Mouse (Mus musculus) forebrain, embryonic 10.5 days (tissue): ENCODE measurements at regions not wholly inside any gene's neighbourhood (a gene's known extent, or its start where the extent isn't known, plus 50 kb on each side); places are given as distances from the start of the nearest gene placed in this dataset.

ENCODE experiments used
- DNase-seq: peaks from one replicate; pipeline ENCODE4 v3.0.0-alpha.2; 2017; ENCODE audit warnings: low spot score; ENCODE audit errors: extremely low spot score
- H3K27ac ChIP-seq: fragments of 300-500 bp; sonication (generic); 2 replicates; pipeline ENCODE4 v1.5.1; 2016; ENCODE audit warnings: mild to moderate bottlenecking
- H3K27me3 ChIP-seq: fragments of 300-500 bp; sonication (generic); 2 replicates; pipeline ENCODE4 v1.6.1; 2016; ENCODE audit warnings: mild to moderate bottlenecking; ENCODE audit not compliant: poor library complexity, severe bottlenecking
- H3K36me3 ChIP-seq: fragments of 300-500 bp; sonication (generic); replicated peaks from 2 replicates; pipeline ENCODE4 v1.6.1; 2016; ENCODE audit warnings: mild to moderate bottlenecking, moderate library complexity
- H3K4me1 ChIP-seq: fragments of 300-500 bp; sonication (generic); 2 replicates; pipeline ENCODE4 v1.6.1; 2016
- H3K4me3 ChIP-seq: fragments of 300-500 bp; sonication (generic); 2 replicates; pipeline ENCODE4 v1.5.1; 2016; ENCODE audit warnings: mild to moderate bottlenecking, moderate library complexity
- H3K9me3 ChIP-seq: fragments of 300-500 bp; sonication (generic); 2 replicates; pipeline ENCODE4 v1.6.1; 2016; ENCODE audit warnings: mild to moderate bottlenecking, moderate library complexity
- WGBS: fragments of 180-500 bp; shearing (Covaris S2); methylation state at CpG from one replicate; pipeline ENCODE4 v1.1.7; 2016; 5-methylcytosine and 5-hydroxymethylcytosine counted together

DNA sequence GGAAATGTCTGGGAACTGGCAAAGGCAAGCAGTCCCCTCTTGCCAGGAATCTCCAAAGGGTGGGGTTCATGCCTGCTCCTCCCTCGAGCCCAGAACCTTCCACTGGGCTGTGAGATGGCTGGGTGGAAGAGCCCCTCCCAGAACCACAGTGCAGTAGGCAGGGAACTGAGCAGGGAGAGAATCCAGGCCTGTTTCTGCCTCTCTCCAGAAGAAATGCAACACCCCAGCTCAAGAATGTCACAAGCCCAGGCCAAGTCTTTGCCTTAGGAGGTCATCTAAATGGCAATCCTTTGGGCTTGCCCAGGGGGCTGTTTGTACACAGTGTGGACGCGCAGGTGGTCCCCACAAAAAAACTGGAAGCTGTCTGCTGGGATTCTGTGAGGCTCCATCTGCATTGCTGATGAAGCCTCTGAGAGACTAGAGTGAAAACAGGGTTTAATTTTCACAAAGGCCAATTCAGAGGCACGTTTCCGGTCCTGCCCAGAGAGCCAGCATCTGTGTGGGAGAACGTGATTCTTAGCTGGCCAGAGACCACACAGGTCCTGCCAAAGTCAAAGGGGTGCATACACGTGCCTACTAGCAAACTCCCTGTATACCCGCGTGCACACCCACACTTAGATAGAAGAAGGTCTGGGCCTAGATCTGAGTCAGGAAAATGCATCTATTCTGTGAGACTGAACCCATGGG is 129.0 kb downstream of the Hmg20a start:
- H3K36me3 ChIP-seq = no peaks in the 10 kb centered on the region
- no peak for DNase-seq
- no peaks in the 10 kb centered on the region for H3K9me3 ChIP-seq
- peaks cover 62% of the 10 kb centered on the region for H3K27me3 ChIP-seq
- peaks cover 27% of the 10 kb centered on the region for H3K4me1 ChIP-seq
- WGBS = 64% methylated on average over 9 of the region's 9 CpGs
- H3K27ac ChIP-seq = no peak overlapping the region
- no peak overlapping the region for H3K4me3 ChIP-seq

DNA sequence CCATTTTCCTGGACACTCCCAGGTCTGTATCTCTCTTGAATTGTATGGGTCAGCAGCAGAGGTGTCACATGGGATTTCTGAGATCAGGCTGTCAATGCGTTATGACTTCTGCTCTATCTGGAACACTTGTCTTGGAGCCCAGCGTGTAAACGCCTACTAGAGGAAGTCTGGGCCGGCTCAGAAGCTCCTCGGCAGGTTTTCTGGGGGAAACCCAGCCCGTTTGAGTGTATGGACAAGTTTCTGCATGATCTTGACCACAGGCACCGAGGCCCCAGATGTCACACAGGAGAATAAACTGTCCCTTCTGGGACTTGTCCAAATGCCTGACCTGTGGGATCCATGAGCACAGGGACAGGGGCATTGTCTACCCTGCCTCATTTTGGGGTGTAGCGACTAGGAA is 131.4 kb downstream of the Hmg20a start:
- no peak for DNase-seq
- Histone ChIP-seq H3K27me3 (peaks cover 64% of the 10 kb centered on the region), H3K4me3 (no peak overlapping the region), H3K27ac (no peak overlapping the region), H3K9me3 (no peaks in the 10 kb centered on the region), H3K36me3 (no peaks in the 10 kb centered on the region), H3K4me1 (peaks cover 48% of the 10 kb centered on the region)
- WGBS = 81% methylated on average over 8 of the region's 8 CpGs

DNA sequence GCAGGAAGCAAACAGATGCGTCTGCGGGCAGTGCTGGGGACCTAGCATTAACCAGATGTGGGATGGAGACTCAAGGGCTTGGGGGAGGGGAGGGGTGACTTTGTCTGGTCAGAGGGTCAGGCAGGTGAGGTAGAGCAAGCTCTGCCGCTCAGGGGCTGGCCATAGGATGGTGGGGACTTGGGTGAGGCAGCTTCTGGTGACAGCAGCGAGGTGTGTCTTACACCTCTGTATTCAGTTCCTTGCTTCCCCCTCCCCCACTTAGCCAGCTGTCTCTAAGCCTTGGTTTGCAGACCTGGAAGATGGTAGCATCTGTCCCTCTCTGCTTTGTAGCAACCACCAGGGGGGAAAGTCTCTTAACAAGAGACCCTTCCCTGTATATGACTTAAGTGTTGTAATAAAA is 131.8 kb downstream of the Hmg20a start:
- H3K27ac ChIP-seq = no peak overlapping the region
- H3K27me3 ChIP-seq = peaks cover 63% of the 10 kb centered on the region
- H3K4me3 ChIP-seq = no peak overlapping the region
- peaks cover 47% of the 10 kb centered on the region for H3K4me1 ChIP-seq
- DNase-seq = no peak
- H3K36me3 ChIP-seq = no peaks in the 10 kb centered on the region
- WGBS = 64% methylated on average over 4 of the region's 4 CpGs
- no peaks in the 10 kb centered on the region for H3K9me3 ChIP-seq

DNA sequence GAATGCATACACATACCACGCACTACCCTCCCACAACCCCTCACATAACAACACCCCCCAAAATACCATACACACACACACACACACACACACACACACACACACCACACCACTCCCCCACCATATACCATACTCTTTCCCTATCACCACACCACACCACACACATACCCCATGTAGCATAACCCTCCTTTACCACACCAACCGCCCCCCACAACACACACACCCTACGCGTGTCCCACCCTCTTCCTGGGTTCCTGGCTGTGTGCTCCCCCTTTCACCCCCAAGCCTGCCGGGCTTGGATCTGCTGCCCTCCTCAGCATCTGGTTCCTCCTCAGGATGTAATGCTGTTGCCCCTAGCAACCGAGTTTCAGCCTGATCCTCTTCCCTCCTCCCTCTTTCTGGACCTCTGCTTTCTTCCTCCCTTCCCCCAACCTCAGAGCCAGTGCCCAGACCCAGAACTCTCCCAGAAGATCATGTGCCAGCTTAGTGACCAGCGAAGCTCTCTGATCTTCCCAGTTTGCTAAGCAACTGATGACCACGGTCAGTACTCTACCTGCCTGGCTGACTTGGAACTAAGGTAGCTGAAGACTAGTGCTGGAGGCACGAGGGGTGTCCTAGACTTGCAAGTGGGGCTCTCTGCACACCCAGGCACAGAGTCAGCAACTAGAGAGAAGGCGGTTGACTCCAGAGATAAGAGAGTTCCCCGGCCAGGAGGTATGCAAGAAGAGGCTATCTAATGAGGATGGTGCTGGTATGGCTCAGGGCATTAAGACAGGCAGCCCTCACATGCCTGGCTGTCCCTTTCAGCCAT is 133.2 kb downstream of the Hmg20a start:
- Histone ChIP-seq H3K27ac (0 out of 2 replicates have a peak overlapping the region, but pooled peaks have one; percentile 3), H3K36me3 (no peaks in the 10 kb centered on the region), H3K9me3 (no peaks in the 10 kb centered on the region), H3K27me3 (peaks cover 65% of the 10 kb centered on the region), H3K4me3 (no peak overlapping the region), H3K4me1 (peaks cover 46% of the 10 kb centered on the region)
- 65% methylated on average over 11 of the region's 11 CpGs for WGBS
- no peak for DNase-seq

DNA sequence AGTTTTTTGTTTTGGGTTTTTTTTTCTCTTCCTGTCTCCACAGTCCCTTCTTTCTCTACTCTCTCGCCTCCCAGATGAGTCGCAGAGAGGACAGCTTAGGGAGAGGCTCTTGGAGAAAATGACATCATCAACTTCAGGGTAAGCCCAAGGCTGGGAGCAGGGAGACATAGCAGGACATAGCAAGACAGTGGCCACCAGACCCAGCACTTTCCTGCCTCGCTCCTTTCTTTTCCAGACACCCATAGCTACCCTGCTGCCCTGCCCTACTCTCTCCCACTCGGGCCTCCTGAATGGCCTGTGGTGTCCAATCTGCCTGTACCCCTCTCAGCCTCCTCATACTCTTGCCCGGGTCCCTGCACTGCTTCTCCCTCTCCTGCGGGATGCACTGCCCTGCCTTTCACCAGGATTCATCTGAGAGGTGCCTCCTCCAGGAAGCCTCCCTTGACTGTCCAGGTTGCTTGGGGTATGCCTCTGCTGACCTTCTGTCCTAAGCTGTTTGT is 133.8 kb downstream of the Hmg20a start:
- Histone ChIP-seq H3K36me3 (no peaks in the 10 kb centered on the region), H3K27ac (0 out of 2 replicates have a peak overlapping the region, but pooled peaks have one; percentile 3), H3K27me3 (peaks cover 71% of the 10 kb centered on the region), H3K9me3 (no peaks in the 10 kb centered on the region), H3K4me3 (no peak overlapping the region), H3K4me1 (peaks cover 51% of the 10 kb centered on the region)
- WGBS = 70% methylated on average over 6 of the region's 6 CpGs
- DNase-seq = no peak

DNA sequence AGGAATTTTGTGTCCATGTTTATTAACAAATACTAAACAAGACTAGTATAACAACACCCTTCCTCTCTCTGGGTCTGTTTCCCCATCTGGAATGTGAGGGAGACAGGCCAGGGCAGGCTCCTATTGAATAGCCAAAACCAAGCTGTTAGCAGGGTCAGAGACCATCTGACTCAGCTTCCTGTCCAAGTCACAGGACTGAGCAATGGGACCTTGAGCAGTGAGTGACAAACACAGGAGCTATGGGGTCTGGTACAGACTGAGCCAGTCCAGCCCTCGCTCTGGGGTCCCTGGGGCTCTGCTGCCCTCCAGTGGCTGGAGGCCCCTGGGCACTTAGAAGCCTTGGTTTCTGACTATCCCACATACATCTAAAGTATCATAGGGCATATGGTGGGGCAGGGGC is 134.4 kb downstream of the Hmg20a start:
- Histone ChIP-seq H3K9me3 (no peaks in the 10 kb centered on the region), H3K4me3 (no peak overlapping the region), H3K27me3 (peaks cover 74% of the 10 kb centered on the region), H3K4me1 (peaks cover 51% of the 10 kb centered on the region), H3K27ac (no peak overlapping the region), H3K36me3 (no peaks in the 10 kb centered on the region)
- DNase-seq = peak; percentile 68
- 21% methylated on average over 1 of the region's 1 CpGs for WGBS

DNA sequence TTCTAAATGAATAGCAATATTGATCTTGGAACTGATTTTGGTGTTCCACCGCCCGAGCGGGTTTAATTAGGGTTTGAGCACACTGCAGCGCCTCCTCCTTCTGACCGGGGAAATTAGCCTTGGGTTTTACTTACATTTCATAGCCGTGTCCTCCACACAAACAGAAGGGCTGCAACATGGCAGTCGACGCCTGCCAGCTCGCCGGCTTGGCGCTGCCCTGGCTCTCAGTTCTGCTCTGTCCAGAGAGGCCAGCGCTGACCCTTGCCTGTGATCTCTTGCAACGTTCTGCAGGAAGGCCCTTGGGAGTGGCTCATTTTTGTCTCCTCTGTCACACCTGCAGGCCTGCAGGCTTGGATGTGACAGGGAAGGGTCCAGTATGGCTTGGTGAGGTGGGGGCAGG is 135.2 kb downstream of the Hmg20a start:
- Histone ChIP-seq H3K27me3 (peaks cover 75% of the 10 kb centered on the region), H3K9me3 (no peaks in the 10 kb centered on the region), H3K27ac (no peak overlapping the region), H3K4me3 (no peak overlapping the region), H3K36me3 (no peaks in the 10 kb centered on the region), H3K4me1 (peaks cover 53% of the 10 kb centered on the region)
- 74% methylated on average over 13 of the region's 13 CpGs for WGBS
- no peak for DNase-seq

DNA sequence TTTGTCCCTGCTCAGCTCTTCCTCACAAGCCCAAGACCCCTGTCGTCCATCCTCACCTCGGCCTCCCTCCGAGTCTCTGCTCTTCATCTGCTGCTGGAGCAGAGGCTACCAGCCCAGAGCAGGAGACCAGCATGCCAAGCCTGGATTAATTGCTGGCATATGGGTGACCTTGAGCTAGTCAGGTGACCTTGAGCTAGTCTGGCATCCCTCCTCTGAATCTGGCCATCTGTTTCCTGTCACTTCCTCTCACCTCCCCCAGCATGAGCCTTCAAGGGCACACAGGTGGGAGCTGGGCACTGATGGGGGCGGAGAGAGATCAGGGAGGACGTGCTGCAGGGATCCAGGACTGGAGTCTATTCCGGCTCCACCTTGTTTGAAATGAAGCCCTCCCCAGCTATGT is 135.7 kb downstream of the Hmg20a start:
- Histone ChIP-seq H3K36me3 (no peaks in the 10 kb centered on the region), H3K27ac (no peak overlapping the region), H3K9me3 (no peaks in the 10 kb centered on the region), H3K4me3 (no peak overlapping the region), H3K27me3 (peaks cover 80% of the 10 kb centered on the region), H3K4me1 (peaks cover 58% of the 10 kb centered on the region)
- WGBS = 71% methylated on average over 6 of the region's 6 CpGs
- no peak for DNase-seq

DNA sequence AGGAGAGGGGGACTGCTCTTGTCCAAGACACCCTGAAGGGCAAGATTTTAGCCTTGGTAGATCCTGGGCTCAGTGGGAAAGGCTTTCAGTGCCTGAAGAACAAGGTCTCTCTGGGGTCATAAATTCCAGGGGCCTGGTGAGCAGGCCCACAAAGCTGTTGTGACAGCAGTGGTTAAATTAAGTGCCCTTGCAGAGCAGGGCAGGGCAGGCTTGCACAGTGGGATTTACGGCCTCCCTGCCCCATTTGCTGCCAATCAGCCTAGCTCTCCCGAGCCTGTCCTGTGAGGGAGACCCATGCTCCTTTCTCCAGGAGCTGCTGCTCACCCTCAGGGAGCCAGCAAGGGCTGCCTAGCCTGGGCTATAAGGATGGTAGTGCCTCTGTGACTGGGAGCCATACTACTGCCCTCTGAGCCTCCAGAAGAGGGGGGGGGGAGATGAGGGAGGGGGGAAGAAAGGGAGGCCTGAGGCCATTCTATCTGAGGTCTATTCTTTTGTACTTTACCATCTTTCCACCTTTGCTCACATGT is 141.3 kb downstream of the Hmg20a start:
- 28% methylated on average over 2 of the region's 2 CpGs for WGBS
- Histone ChIP-seq H3K4me3 (no peak overlapping the region), H3K36me3 (no peaks in the 10 kb centered on the region), H3K27me3 (peaks cover 80% of the 10 kb centered on the region), H3K27ac (no peak overlapping the region), H3K4me1 (peaks cover 46% of the 10 kb centered on the region), H3K9me3 (no peaks in the 10 kb centered on the region)
- no peak for DNase-seq

DNA sequence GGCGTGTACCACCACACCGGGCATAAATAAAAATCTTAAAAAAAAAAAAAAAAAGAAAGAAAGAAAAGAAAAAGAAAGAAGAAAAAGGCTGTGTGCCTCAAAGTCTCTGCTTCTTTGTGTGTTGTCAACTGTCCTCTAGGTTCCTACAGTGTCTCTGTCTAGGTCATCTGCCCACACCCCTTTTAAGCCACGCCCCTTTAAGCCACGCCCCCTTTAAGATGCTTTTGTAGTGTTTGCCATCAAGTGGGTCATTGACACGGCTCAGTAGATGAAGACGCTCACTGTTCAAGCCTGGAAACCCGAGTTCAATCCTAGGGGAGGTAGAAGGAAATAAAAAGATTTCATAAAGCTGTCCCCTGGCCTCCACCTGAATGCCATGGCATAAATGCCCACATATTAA is 144.0 kb downstream of the Hmg20a start:
- Histone ChIP-seq H3K9me3 (no peaks in the 10 kb centered on the region), H3K4me1 (peaks cover 38% of the 10 kb centered on the region), H3K36me3 (no peaks in the 10 kb centered on the region), H3K27ac (no peak overlapping the region), H3K27me3 (peaks cover 73% of the 10 kb centered on the region), H3K4me3 (no peak overlapping the region)
- no peak for DNase-seq
- WGBS = 65% methylated on average over 7 of the region's 7 CpGs

DNA sequence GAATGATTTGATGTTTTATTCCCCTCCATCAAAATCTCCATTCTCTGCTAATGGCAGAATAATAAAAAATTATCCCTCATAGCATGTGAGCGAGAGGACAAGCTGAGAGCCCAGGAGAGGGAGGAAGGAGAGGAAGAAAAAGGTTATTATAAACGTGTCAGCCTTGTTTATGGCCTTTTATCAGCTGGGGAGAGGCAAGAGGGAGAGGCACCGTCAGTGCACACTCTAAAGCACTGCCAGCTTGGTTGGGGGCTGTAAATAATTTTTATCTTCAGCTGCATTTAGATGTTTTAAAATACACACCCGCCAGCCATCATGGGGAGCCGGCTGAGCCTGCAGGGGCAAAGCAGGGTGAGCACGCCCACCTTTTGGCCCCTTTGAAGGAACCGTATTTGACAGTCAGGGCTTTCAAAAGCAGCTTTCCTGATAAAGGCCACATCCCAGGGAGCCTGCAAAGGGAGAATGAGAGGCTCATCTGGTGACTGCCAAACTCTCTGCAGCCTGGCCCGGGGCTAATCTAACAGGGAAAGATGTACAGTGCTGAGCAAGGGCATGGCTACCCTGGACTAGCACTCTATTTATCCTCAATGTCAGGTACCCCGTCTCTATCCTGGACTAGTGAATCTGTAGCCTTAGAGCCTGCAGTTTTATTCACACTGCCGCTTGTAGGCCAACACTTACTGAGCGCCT is 145.8 kb downstream of the Hmg20a start:
- DNase-seq = no peak
- H3K4me3 ChIP-seq = no peak overlapping the region
- H3K4me1 ChIP-seq = peaks cover 27% of the 10 kb centered on the region
- 9% methylated on average over 11 of the region's 11 CpGs for WGBS
- H3K36me3 ChIP-seq = no peaks in the 10 kb centered on the region
- H3K27me3 ChIP-seq = peaks cover 57% of the 10 kb centered on the region
- no peaks in the 10 kb centered on the region for H3K9me3 ChIP-seq
- no peak overlapping the region for H3K27ac ChIP-seq
